Mouse (Mus musculus) layer of hippocampus, adult 11-12 months (tissue): ENCODE measurements around the gene Baz2a.
"Not testable (repeated sequence)": the region's sequence is repeated elsewhere in the genome, so short reads cannot be mapped to it uniquely, and the experiment has no call there.

Experiments
- DNase-seq: peaks from one replicate; pipeline ENCODE4 v3.0.0; 2022; ENCODE audit warnings: low spot score

The Baz2a gene

DNA sequence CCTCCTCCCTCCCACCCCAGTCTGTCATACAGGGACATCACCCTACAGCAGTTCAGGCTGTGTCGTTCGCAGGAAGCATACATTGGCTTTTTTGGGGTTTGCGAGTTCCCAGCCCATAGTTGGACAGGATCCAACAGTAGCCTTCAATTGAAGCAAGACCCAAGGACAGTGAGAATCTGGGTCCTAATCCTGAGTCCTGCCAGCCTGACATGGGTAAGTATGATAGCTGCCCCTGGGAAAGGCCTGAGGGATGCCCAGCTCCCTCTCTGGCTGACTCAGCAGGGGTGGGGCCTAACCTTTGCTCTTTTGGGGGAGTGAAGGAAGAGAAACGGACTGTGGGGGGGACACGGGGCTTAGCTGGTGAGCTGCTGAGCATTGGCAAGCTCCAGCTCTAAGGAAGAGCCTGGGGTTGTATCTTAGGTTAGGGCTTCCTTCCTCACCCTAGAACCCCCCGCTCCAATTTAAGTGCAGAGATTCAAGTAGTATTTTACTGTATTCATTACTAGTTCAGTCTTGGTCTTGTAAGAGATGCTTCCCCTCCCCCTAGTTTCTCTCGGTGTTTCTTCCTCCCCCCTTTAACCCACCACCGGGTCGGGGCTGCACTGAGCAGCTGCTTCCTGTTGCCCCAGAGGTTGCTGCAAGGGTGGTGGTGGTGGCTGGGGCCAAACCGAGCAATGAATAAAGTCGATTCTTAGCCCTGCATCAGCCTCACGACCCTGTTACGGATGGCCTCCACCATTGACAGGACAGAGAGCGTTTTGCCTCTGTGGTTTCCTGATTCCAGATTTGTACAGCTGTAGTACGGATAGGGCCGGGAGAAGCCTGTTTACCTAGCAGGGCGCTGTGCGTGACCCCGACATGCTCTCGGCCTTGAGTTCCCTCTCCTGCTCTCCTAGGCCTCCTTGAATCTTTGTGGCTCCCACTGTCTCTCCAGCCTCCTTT is at the start of gene Baz2a:
TSS of gene Baz2a (plus strand) at position 14 of the 942 bp plus-strand sequence.
- DNase-seq: peak; percentile 46

DNA sequence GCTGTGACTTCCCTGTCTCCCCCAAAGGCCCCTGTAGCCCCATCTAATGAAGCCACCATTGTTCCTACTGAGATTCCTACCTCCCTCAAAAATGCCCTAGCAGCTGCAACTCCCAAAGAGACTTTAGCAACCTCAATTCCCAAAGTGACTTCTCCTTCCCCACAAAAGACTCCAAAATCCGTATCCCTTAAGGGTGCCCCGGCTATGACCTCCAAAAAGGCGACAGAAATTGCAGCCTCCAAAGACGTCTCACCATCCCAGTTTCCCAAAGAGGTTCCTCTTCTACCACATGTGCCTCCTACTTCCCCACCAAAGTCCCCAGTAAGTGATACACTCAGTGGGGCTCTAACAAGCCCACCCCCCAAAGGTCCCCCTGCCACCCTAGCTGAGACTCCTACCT is 49.7 kb upstream of the Baz2a start:
- no peak for DNase-seq

- no peak for DNase-seq
Measured at GRCm38 (mm10) chr10:128042466-128042865, 48.9 kb upstream of the Baz2a start.

- no peak for DNase-seq
Measured at GRCm38 (mm10) chr10:128043041-128043835, 48.1 kb upstream of the Baz2a start.

GRCm38 (mm10) chr10:128048157-128048556 is 43.2 kb upstream of the Baz2a start:
- no peak for DNase-seq

DNA sequence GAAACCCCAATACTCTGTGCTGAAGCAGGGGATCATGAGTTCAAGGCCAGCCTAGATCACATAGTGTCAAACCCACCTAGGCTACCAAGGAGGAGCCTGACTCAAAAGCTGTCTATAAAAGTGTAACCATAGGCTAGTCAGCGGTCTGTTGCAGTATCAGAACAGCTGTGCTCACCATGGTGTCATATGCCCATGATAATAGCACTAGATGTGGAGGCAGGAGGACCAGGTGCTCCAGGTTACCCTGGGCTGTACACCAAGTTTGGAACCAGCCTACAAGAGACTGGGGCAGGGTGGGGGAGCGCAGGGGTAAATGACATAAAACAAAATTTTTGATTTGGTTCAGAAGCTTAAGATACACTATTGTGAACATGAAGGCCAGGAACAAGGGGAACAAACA is 41.6 kb upstream of the Baz2a start:
- DNase-seq: no peak

DNA sequence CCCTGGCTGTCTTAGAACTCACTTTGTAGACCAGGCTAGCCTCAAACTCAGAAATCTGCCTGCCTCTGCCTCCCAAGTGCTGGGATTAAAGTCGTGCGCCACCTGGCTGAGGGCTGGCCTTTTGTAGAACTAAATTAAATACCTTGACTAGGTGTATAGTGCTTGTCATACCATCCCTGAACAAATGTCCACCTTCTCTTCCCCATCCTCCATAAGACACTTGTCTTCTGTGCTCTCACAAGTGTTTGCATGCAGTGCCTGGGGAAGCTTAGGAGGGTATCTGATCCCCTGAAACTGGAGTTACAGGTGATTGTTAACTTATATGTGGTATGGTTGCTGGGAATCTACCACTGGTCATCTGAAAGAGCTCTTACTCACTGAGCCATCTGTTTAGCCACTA is 41.0 kb upstream of the Baz2a start:
- no peak for DNase-seq

- no peak for DNase-seq
Measured at GRCm38 (mm10) chr10:128051589-128051988, 39.8 kb upstream of the Baz2a start.

DNA sequence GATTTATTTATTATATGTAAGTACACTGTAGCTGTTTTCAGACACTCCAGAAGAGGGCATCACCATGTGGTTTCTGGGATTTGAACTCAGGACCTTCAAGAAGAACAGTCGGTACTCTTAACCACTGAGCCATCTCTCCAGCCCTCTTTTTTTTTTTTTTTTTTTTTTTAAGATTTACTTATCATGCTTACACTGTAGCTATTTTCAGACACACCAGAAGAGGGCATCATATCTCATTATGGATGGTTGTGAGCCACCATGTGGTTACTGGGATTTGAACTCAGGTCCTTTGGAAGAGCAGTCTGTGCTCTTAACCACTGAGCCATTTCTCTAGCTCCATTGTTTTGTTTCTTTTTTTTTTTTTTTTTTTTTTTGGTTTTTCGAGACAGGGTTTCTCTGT is 39.2 kb upstream of the Baz2a start:
- DNase-seq: not testable (repeated sequence)

- DNase-seq: no peak
Measured at GRCm38 (mm10) chr10:128053001-128053400, 38.4 kb upstream of the Baz2a start.

- DNase-seq: no peak
Measured at GRCm38 (mm10) chr10:128058184-128058583, 33.2 kb upstream of the Baz2a start.

GRCm38 (mm10) chr10:128058601-128059151 is 32.7 kb upstream of the Baz2a start, which contains the start of gene Ptges3:
TSS of gene Ptges3 (plus strand) at chr10:128058954.
- peak; percentile 97 for DNase-seq

GRCm38 (mm10) chr10:128059207-128059981 is 32.0 kb upstream of the Baz2a start:
- DNase-seq: peak; percentile 46

DNA sequence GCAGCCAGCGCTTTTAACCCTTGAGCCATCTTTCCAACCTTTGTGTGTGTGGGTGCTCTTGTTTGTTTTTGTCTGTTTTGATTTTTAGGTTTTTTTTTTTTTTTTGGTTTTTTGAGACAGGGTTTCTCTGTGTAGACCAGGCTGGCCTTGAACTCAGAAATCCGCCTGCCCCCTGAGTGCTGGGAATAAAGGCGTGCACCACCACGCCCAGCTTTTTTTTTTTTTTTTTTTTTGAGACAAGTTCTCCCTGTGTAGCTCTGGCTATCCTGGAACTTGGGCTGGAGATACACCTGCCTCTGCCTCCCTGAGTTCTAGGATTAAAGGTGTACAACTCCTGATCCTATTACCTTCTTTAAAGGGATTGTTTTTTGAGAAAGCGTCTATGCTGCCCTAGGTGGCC is 30.3 kb upstream of the Baz2a start:
- no peak for DNase-seq

- no peak for DNase-seq
Measured at GRCm38 (mm10) chr10:128062221-128062989, 29.0 kb upstream of the Baz2a start.

DNA sequence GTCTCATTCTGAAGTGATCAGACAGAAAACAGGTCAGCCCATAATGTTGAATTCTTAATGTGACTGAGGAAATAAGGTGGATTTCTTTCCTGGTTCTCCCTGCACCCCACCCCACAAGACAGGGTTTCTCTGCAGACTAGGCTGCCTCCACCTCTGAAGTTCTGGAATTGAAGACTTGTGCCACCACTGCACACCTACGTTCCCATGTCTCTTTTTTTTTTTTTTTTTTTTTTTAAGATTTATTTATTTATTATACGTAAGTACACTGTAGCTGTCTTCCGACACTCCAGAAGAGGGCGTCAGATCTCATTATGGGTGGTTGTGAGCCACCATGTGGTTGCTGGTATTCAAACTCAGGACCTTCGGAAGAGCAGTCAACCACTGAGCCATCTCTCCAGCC is 25.3 kb upstream of the Baz2a start:
- no peak for DNase-seq

GRCm38 (mm10) chr10:128069201-128069600 is 22.2 kb upstream of the Baz2a start:
- no peak for DNase-seq

DNA sequence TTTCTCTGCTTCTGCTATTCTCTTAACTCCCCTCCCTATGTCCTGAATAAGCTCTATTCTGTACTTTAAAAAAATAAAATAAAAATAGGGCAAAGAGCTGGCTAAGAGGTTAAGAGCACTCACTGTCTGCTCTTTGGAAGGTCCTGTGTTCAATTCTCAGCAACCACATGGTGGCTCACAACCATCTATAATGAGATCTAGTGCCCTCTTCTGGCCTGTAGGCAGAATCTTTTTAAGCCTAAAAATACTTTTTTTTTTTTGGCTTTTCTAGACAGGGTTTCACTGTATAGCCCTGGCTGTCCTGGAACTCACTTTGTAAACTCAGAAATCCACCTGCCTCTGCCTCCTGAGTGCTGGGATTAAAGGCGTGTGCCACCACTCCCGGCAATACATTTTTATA is 20.9 kb upstream of the Baz2a start:
- not testable (repeated sequence) for DNase-seq

DNA sequence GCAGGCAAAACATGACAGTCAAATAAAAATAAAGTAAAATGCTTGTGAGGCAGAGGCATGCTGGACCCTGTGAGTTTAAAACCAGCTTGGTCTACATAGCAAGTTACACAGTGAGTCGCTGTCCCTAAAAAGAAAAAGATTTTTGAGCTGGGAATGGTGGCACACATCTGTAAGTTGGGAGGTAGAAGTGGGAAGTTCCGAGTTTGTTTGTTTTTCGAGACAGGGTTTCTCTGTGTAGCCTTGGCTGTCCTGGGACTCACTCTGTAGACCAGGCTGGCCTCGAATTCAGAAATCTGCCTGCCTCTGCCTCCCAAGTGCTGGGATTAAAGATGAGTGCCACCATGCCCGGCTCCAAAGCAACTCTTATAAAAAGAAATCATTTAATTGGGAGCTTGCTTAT is 13.1 kb upstream of the Baz2a start:
- not testable (repeated sequence) for DNase-seq

DNA sequence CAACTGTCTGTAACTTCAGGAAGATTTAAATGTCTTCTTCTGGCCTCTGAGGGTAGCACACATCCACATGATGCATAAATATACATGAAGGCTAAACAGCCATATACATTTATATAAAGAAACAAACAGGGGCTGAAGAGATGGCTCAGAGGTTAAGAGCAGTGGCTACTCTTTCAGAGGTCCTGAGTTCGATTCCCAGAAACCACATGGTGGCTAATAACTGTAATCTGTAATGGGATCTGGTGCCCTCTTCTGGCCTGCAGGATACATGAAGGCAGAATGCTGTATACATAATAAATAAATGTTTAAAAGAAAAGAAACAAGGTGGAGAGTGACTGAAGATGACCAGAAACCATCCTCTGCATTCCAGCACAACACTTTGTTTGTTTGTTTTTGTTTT is 10.9 kb upstream of the Baz2a start:
- no peak for DNase-seq
